Mouse (Mus musculus) layer of hippocampus, postnatal 14 days (tissue): Measurements from ENCODE around the gene Itpk1. TPM values are rescaled to one million over a fixed set of nuclear protein-coding genes. Genes with fewer than 3 reads are reported as not detected.
"Not testable (repeated sequence)": the region's sequence is repeated elsewhere in the genome, so short reads cannot be mapped to it uniquely, and the experiment has no call there.

Experiments used
- DNase-seq, 2 experiments: peaks; one replicate each; pipeline ENCODE4 v3.0.0; 2021 to 2022; ENCODE audit warnings: low spot score in 2 of 2, mixed read lengths in 1 of 2
- total RNA-seq, 2 experiments: library from RNA; stranded (reverse); gene quantifications; 2 replicates each; pipeline ENCODE4 v1.2.3; 2021

The Itpk1 gene
- total RNA-seq, 2 experiments from 2014 or later: 57.8 to 67.6 TPM

GRCm38 (mm10) chr12:102664052-102664448 lies 40.7 kb downstream of the Itpk1 start:
- DNase-seq: no peak

DNA sequence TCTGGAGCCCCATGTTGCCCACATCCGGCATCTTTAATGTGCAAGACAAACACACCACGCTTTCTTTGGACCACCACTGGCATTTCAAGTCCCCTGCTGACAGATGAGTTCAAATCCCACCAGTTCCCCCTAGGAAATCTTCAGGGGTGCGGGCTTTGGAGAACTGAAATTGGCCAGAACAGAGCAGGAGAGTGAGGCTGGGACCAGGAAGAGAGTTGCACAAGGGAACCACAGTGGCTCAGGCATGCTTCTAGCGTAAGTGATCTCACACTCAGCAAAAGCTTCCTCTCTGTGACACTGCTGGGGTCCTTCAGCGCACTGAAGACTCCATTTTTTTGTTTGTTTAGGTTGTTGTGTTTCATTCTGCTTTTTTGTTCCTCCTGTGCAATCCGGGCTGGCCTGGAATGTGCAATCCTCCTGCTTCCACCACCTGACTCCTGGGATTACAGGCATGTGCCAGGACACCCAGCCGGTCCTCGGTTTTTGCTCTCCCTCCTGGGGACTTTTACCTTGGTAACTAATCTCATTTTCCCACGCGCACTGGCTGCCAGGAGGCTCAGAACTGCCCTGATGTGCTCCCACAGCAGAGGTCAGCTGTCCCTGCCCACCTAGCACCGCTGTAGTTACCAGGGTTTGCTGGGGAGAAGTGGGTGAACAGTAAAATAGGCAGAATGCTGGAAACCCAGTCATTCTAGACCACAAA lies 41.2 kb downstream of the Itpk1 start:
- DNase-seq: no peak

GRCm38 (mm10) chr12:102661772-102662171 lies 43.0 kb downstream of the Itpk1 start:
- DNase-seq: no peak

GRCm38 (mm10) chr12:102660906-102661651 lies 43.7 kb downstream of the Itpk1 start:
- no peak for DNase-seq

DNA sequence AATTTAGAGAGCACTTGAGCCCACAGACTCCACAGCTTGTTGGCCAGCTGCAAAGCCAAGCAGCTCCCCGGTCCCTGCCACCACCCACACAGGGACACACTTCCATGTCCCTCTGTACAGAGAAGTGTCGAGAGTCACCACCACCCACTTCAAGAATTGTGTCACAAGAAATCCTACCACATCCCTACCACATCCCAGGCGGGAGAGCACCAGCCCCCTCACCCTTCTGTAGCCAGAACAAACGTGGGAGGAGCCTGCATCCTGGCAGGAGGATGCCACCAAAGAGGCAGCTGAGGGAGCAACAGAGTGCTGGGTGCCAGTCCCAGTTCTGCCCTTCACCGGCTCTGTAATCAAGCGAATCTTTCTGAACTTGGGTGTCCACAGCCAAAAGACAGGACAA lies 51.7 kb downstream of the Itpk1 start:
- peak in 1 of 2 experiments; percentile 60 for DNase-seq

DNA sequence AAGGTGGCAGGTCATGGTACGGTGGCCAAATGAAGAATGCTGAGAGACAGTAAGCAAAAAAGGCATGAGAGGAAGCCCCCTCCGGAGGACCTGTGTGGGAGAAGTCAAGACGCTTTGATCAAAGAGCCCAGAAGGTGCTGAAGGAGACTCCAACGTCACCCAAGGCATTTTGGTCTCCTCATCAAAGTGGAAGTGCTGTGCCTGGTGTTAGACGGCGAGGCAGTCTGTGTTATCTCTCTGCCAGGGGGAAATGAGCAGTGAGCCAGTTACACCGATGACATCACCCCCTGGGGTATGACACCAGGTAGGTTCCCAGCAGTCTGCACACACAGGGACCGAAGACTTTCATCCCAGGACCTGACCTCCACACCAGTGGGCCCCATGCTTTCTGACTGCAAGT lies 52.3 kb downstream of the Itpk1 start:
- DNase-seq: no peak

- DNase-seq: no peak
These were observed 52.9 kb downstream of the Itpk1 start for GRCm38 (mm10) chr12:102651871-102652270.

DNA sequence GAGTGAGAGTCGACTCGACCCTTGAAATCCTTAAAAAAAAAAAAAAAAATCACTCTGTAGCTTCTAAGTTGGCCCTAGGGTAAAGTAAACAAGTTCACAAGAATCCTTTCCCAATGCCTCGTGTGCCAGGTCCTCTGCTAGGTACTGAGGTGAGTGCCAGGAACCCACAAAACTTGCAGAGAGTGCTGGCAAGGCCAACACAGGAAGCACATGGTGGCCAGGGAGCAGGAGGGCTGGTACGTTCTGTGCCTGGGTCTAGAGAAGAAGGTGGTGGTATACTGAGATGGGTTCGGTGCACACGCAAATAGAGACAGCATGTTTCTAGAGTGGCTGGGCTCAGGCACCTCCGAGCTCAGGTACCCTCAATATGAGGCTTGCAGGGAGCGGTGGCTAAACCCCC lies 53.3 kb downstream of the Itpk1 start:
- no peak for DNase-seq

GRCm38 (mm10) chr12:102650649-102651048 lies 54.1 kb downstream of the Itpk1 start:
- no peak for DNase-seq

DNA sequence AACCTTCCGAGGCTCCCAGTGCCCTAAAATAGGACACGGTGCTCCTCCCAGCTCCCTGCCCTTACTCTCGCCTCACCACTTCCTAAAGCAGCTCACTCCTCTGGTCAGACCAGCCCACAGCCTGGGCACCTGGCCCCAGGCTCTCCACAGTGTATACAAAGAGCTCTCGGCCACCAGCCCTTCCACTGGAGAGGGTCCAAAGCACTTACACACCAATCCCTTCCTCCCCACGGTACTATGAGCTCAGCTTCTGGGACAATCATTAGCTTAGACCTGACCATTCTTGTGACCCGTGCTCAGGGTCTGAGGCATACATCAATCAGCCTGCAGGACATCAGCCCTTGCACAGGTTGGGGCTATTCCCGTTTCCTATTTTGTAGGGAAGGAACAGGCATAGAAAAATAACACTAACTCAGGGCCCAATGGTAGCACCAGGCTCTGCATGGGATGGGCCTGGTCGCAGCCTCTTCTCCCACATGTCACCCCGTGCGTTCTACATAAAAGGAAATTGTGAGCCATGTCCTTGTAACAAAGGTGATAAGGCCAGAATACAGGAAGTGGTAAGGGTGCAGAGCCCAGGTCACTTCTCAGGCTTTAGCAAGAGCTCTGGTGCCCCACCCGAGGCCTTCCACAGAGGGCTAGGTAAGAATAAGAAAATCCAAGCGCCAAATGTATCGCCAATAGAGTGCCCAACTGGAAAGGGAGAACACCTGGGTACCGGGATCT lies 56.7 kb downstream of the Itpk1 start:
- no peak for DNase-seq

DNA sequence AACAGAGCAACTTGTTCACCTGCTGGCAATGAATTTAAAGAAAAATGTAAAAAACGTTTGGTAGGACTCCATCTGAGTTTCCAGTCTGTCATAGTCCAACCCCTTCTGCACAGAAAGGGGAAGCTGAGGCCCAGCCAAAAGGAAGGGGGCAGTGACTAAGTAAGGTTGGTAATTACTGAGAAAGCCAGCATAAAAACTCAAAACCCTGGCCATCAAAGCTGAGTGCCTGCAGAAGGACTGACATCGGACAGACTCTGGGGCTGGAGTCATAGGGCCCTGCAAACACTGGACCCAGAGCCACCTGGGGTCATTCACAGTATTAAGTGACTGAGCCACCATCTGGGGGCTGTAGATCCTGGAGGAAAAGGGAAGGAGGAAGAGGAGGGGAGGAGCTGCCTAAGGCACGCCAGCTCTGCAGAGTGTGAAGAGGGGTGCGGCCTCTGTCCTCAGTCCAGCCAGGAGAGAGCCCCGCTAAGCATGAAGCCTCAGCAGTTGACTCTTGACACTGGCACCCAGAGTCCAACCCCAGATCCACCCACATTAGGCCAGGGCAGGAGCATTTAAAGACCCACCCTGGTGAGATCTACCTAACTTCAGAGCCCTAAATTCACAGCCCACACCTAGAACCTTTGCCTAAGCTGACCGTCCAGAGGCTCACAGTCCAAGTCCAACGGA lies 58.0 kb downstream of the Itpk1 start:
- no peak for DNase-seq

- no peak for DNase-seq
These were observed 58.7 kb downstream of the Itpk1 start for GRCm38 (mm10) chr12:102645911-102646585.

DNA sequence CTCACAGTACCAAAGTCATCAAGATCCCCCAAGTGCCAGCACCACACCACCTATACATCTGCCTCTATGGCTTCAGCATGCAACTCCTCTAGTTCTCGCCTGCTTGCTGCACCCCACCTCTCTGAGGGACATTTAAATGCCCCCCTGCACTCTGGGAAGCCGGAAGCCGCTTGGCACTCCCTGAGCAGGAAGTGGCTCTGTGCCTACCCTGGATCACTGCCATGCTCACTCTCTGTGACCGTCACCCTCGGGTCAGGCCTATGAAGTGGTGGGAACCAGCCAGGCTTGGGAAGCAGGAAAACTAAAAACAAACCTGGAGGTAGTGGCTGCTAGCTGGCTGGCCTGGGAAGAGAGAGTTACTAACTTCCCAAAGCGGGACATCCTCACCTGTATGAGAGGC lies 61.4 kb downstream of the Itpk1 start:
- DNase-seq: no peak

DNA sequence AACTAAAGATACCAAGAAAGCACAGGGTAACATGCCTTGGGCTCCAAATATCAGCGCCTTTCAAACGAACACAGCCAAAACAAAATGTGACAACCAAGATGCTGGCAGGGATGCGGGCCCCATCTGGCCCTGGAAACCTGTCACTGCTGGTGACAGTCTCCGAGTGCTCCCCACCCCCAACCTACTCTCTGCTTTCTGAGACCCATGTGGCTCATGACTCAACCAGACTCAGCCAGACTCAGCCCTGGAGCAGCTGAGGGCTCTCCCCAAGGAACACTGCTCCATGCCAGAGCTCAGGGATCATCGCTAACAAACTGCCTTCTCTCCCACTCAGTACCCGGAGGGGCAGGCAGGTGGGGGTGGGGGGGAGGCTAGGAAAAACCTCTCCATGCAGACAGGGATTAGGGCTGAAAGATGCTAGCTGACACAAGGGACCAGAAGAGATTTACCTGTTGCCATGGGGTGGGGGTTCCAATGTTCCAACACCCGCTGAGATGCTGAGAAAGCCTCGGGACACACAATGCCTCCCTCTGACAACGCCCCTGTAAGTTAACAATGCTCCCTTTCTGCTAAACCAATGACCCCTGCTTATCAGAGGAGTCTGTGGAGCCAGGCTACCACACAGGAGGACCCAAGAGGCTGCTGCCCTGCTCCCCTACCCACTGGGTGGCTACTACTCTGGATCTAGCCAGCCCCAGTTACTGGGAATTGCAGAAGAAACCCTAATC lies 64.1 kb downstream of the Itpk1 start:
- DNase-seq: peak; percentile 64 to 80

DNA sequence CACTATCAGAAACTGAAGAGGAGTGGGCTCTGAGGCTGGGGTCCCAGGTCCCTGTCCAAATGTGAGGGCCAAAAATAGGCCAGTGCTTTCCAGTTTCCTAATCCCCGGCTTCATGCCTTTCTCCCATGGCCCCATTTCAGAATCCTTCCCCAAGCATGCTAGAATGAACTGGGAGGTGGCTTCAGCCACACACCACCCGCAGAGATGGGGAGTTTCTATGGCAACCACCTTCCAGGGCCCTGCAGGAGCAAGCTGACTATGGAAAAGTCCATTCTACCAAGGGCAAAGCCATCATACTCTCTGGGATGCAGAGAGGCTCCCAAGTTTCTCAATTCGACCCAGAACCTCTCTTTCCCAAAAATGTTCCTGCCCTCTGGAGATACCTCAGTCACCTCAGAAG lies 65.9 kb downstream of the Itpk1 start:
- no peak for DNase-seq

- no peak for DNase-seq
These were observed 67.5 kb downstream of the Itpk1 start for GRCm38 (mm10) chr12:102637235-102637634.

- no peak for DNase-seq
These were observed 70.2 kb downstream of the Itpk1 start for GRCm38 (mm10) chr12:102634436-102635050.

DNA sequence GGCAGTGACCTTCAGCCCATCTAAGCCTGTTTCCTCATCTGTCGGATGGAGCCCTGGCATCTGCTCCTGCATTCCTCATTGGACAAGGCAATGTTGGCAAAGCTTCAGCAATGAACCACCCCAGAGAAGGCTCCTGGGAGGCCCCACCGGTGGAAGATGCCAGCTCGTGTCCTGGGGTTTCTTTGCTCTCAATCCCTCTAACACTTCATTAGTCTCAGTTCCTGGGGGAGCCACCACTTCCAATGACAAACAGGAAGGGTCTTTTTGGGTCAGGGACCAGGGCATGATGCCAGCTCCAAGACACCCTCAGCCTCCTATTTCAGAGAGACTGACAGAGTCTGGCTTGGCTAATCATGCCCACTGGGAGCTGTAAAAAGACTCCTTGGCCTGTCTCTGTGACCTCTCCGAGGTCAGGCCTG lies 71.6 kb downstream of the Itpk1 start:
- DNase-seq: no peak

DNA sequence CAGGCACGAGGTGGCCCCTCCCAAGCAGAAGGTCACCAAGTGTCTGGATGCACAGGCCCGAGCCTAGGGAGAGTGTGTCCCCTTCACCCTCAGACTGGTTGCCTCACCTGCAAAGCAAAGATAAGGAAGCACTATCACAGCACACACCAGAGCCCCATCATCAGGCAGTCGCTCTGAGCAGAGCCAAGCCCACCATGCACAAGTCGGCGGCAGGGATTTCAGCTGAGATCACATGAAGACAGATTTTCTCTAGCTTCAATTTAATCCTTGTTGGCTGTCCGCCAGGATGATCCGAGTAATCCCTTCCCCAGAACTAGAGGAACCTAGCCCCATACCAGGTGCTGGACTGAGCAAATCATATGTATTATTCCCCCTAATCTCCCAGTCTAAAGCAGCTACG lies 73.0 kb downstream of the Itpk1 start:
- DNase-seq: no peak

GRCm38 (mm10) chr12:102630471-102630870 lies 74.3 kb downstream of the Itpk1 start:
- DNase-seq: not testable (repeated sequence)
